Mouse (Mus musculus): Measurements from ENCODE around the gene Gm5148.

GRCm38 (mm10) chr3:37766628-37767027 lies 42.3 kb upstream of the Gm5148 start:
- TF ChIP-seq CTCF (IDR thresholded peaks at IDR 0.05; ENCODE audit: control insufficient read depth, insufficient read depth, insufficient replicate concordance, low read depth, low read length) (no peak), POLR2A (IDR thresholded peaks at IDR 0.05; ENCODE audit: control insufficient read depth, low read depth, low read length) (no peak)

Data from testis, adult 2 months (tissue).